Mouse (Mus musculus): ENCODE results near the gene Tnfrsf14.

Tnfrsf14 gene

GRCm38 (mm10) chr4:154928395-154929087, at the start of gene Tnfrsf14:
Gene Tnfrsf14 (minus strand): TSS chr4:154928563.
- no peak for DNase-seq (ENCODE audit: low read depth, low spot score)

- no peak for DNase-seq (ENCODE audit: low read depth, low spot score)
Measured at GRCm38 (mm10) chr4:154974163-154974611, 45.8 kb upstream of the Tnfrsf14 start.

GRCm38 (mm10) chr4:154972546-154972945, 44.2 kb upstream of the Tnfrsf14 start:
- DNase-seq (ENCODE audit: low read depth, low spot score), result no peak

DNA sequence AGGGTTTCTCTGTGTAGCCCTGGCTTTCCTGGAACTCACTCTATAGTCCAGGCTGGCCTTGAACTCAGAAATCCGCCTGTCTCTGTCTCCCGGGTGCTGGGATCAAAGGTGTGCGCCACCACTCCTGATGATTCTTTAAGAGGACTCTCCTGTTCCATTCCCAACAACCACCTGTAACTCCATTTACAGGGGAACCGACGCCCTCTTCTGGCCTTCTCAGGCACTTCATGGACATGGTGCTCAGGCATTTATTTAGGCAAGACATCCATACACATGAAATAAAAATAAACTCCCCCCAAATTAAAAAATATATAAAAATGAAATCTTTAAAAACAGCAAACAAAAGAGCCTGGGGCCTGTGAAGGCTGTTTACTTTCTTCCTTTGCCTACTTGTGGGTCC, 38.8 kb upstream of the Tnfrsf14 start:
- DNase-seq (ENCODE audit: low read depth, low spot score), result no peak

GRCm38 (mm10) chr4:154965856-154966255, 37.5 kb upstream of the Tnfrsf14 start:
- DNase-seq (ENCODE audit: low read depth, low spot score), result no peak

GRCm38 (mm10) chr4:154964581-154965235, 36.3 kb upstream of the Tnfrsf14 start:
- no peak for DNase-seq (ENCODE audit: low read depth, low spot score)

DNA sequence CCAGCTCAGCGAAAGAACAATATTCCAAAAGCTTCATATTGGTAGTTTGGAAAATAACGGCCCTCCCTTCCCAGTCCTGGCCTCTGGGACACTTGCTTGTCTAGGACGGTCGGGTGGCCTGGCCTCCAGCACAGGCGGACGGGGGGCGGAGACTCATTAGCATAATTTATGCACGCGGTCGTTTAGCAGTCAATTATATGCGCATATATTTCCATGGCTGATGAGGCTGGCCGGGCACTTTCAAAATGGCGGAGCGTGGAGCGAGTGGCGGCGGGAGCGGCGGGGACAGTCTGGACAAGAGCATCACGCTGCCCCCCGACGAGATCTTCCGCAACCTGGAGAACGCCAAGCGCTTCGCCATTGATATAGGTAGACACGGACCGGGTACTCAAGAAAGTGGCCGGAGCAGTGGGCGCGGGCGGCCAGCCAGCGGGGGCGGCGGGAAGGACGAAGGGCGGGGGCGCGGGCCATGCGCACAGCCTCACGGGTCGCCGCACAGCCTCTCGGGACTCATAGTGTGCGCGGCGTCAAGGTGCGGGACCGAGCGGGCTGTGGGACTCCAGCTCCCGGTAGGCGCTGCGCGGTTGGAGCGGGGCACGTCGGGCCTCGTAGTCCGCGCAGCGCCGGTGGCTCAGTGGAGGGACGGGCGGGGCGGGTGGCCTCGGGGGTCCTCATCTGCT, 35.7 kb upstream of the Tnfrsf14 start, which contains the start of gene Pank4:
Gene Pank4 (plus strand): TSS at position 223 of the 680 bp plus-strand sequence.
- DNase-seq (ENCODE audit: low read depth, low spot score), result peak; percentile 88

DNA sequence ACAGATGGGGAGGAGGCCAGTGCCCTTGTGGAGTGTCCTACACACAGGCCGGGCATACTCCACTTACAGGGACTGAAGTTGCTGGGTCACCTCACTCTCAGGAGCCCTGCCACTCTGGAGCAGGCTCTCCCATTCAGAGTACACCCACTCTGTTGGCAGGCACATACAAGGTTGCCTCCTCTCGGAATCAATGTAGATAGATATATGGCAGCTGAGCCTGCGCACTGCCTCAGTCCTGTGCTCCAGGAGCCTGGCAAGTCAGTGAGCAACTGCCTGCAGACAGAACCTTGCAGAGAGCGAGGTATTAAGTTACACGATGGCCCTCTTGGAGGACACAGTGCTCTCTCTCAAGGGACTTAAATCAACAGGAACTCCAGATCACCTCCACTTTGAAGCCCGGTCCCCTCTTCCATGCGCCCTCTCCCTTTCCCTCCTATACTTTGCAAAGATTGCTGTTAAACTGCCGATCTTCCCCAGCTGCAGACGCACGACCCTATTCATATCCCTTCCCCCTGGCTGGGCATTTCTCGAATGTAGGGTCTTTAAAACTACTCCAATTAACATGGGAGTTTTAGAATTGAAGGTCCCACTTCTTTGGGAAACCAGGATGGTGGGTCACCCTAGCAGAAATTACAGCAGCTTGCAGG, 35.0 kb upstream of the Tnfrsf14 start:
- DNase-seq (ENCODE audit: low read depth, low spot score), result no peak

GRCm38 (mm10) chr4:154962683-154963082, 34.3 kb upstream of the Tnfrsf14 start:
- DNase-seq (ENCODE audit: low read depth, low spot score), result no peak

GRCm38 (mm10) chr4:154961911-154962310, 33.5 kb upstream of the Tnfrsf14 start:
- no peak for DNase-seq (ENCODE audit: low read depth, low spot score)

- DNase-seq (ENCODE audit: low read depth, low spot score), result no peak
Measured at GRCm38 (mm10) chr4:154961226-154961738, 32.9 kb upstream of the Tnfrsf14 start.

GRCm38 (mm10) chr4:154960690-154961225, 32.4 kb upstream of the Tnfrsf14 start, which contains the start of gene Hes5:
Gene Hes5 (plus strand): TSS chr4:154960923.
- no peak for DNase-seq (ENCODE audit: low read depth, low spot score)

DNA sequence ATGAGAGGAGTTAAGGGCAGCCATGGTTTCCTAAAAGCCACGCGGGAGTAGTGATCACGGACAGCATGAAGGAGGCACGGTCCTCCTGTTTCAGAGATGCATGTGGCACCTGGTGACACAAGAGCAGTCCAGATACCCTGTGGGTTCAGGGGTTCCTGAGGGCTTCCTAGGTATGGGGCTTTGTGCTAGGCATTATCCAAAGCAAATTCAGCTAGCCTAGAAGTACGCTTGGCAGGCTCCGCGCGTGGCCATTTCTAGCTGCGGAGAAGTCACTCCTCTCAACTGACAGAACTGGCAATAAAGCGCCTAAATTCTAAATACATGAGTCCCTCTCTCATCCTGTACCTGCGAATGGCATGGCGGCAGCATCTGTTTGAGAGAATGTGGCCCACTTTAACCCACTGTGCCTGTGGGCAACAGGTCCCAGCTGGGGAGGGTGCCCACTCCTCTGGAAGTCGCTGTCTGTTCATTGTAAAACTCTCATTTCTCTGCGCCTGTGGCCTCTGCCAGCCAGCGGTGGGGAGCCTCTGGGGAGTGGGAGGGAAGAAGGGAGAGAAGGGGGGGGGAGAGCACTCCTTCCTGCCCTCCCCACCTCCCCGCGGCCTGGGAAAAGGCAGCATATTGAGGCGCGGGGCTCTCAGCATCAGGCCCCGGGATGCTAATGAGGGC, 31.8 kb upstream of the Tnfrsf14 start:
- DNase-seq (ENCODE audit: low read depth, low spot score), result no peak

DNA sequence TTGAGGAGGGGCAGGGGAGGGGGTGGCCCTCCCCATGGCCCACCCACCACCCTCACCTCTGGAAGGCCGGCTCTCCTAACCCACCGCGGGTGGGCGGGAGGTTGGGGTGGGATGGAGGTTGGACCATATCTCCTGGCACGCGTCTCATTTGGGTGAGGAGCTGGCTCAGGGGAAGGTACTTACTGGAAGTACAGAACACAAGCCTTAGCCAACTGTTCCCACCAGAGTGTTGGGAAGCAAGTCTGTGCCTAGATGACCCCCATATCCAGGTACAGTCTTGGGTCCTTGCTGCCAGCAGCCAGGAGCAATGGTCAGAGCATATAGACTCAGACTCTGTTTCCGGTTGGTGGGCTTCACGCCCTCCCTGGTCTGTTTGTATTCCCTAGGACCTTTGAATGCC, 30.3 kb upstream of the Tnfrsf14 start:
- DNase-seq (ENCODE audit: low read depth, low spot score), result no peak

DNA sequence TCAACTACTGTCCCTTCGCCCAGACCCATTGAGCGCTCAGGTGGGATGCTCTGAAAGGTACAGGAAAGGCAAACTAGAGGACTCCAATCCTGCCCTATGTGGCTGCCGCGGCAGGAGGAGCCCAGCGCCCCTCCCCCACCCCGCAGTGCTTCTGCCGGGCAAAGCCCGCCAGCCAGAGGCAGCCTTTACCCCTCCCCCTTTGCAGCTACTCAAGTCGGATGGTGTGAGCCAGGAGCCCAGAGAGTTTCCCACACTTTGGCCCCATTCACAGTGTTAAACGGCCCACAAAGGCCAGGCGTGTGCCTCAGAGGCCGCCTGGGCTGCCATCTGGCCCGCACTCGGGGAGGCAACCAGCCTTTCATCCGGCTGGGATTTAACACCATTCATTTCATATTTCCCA, 29.8 kb upstream of the Tnfrsf14 start:
- DNase-seq (ENCODE audit: low read depth, low spot score), result no peak

- no peak for DNase-seq (ENCODE audit: low read depth, low spot score)
Measured at GRCm38 (mm10) chr4:154957289-154957993, 29.1 kb upstream of the Tnfrsf14 start.

GRCm38 (mm10) chr4:154956604-154957003, 28.2 kb upstream of the Tnfrsf14 start:
- DNase-seq (ENCODE audit: low read depth, low spot score), result no peak

GRCm38 (mm10) chr4:154952461-154953241, 24.3 kb upstream of the Tnfrsf14 start:
- DNase-seq (ENCODE audit: low read depth, low spot score), result no peak

DNA sequence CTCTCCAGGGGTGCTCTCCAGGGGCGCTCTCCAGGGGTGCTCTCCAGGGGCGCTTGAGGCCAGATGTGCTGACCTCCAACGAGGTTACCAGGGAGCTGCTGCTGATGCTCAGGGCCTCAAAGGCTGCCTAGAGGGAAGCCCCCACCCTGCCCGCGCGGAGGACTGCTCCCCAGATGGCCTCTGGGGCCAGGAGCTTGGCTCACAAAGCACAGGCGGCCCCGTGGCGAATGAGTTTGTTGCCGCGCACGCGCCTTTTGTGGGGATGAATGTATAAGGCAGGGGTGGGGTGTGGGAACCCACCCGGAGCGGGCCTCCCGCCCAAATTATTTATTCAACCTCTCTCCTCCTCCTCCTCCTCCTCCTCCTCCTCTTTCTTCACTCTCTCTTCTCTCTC, 21.2 kb upstream of the Tnfrsf14 start:
- no peak for DNase-seq (ENCODE audit: low read depth, low spot score)

Data from telencephalon, adult 2 months (tissue).